Comparison of ENCODE assay signal across 8 mouse cellular contexts in the genomic region with DNA sequence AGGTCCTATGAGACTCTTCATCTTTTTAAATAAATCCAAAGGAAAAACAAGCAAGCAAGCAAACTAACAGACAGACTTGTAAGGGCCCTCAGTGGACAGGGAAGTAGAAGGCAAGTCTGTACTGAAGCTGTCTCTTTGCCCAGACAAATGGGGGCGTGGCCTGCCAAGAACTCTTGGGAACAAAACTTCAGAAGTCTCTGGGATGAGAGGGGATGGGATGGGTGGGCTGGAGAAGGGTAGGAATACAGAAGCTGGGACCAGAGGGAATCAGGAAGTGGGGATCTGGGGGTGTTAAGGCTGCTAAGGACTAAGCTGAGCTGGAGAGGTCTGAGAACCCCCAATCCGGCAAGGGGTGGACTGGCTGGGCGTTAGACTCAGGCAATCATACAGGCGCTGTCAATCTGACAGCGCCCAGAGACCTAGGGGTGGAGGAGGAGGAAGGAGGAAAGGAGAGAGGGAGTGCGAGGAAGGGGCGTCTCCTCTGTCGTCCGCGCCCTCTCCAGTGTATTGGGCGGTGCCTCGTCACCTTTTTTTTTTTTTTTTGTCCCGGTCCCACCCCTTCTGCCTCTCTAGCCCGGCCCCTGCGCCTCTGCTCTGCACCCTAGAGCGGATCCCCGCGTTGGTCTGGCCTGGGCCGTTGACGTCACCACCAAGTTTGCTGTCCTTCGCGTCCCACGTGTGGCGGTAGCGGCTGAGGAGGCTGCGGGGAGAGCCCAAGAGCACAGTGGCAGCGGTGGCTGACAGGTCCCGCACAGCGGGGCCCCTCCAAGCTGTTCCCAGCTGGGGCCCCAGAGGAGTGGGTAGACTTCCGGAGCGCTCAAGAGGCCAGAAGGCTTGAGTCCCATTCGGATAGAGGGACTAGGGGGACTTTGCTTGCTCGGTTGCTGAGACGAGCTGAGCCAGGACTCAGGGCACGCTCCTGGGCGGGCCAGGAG. TPM values are rescaled to one million over a fixed set of nuclear protein-coding genes. Genes with fewer than 3 reads are reported as not detected.
DNase-seq lines count a peak whose midpoint lies in the region; ATAC-seq and TF ChIP-seq lines count a peak whose summit lies in the region.

A gene (plus strand): TSS at position 722 of the 935 bp plus-strand sequence.

- peak within 1 kb of the TSS; percentile 50 for H3K4me3 ChIP-seq in left cerebral cortex, adult 2 months

- TF ChIP-seq CTCF in left cerebral cortex, adult 2 months (IDR thresholded peaks at IDR 0.05), result no peak

- intact Hi-C loops in left cerebral cortex, adult 2 months (cut with DNase I), result loop anchor here (5.0 kb wide), 1 partner anchor 358 kb away; a partner anchor contains a TSS

- peak; percentile 75 for ATAC-seq in frontal cortex, adult (ENCODE audit: low TSS enrichment)
- ATAC-seq in hematopoietic stem cell, adult 5-6 weeks (replicated peaks in 1 of 2; ENCODE audit: insufficient read depth in 1 of 2, low FRiP score in 2 of 2, low TSS enrichment in 1 of 2, low read depth in 1 of 2, poor library complexity in 2 of 2, severe bottlenecking in 2 of 2), result peak; percentile 66 to 91
- ATAC-seq in megakaryocyte progenitor cell, adult 5-6 weeks (replicated peaks; ENCODE audit: poor library complexity), result peak; percentile 86
- ATAC-seq in inflammation-experienced regulatory T-cells, adult 6 months, result no peak

- DNase-seq in ES-CJ7 (ENCODE audit: low read depth, low spot score), result peak; percentile 83
- peak; percentile 74 to 81 for DNase-seq in adrenal gland, postnatal 36 days
- peak; percentile 20 to 27 for DNase-seq in left cerebral cortex, adult 2 months (ENCODE audit: extremely low spot score in 1 of 2, low spot score in 2 of 2)
- DNase-seq in skeletal muscle tissue, adult 2 months (ENCODE audit: low read depth, low spot score), result peak; percentile 61

- H3K27ac ChIP-seq in left cerebral cortex, adult 2 months, result peak within 1 kb of the TSS; percentile 19; the same call in 1 of the 2 replicates

RNA-seq across cellular contexts. Expression of the gene that starts here (rescaled TPM):
- total RNA-seq in adrenal gland, postnatal 36 days (2021), result under 1 TPM; 0.23 to 0.30 TPM
- total RNA-seq in hematopoietic stem cell, adult 5-6 weeks (2017), result not detected in 2 replicates
- 1 to 10 TPM; 1.1 TPM for total RNA-seq in left cerebral cortex, adult 2 months (2021)
- total RNA-seq in megakaryocyte progenitor cell, adult 5-6 weeks (2015), result not detected in 2 replicates
- not detected in 2 replicates for total RNA-seq in megakaryocyte progenitor cell, adult 5-6 weeks (2017)
- polyA plus RNA-seq in inflammation-experienced regulatory T-cells, adult 6 months (2017; shearing (Covaris generic)), result not detected

Comparison
In these comparisons a context has a peak if more than half of its experiments do, and no peak if none do; other contexts are left out.
1. Peak in DNase-seq in adrenal gland, postnatal 36 days; RNA of the gene not detected or under 1 TPM.
2. Peak in ATAC-seq in hematopoietic stem cell, adult 5-6 weeks; RNA of the gene not detected or under 1 TPM.
3. Peak in ATAC-seq in megakaryocyte progenitor cell, adult 5-6 weeks; RNA of the gene not detected or under 1 TPM.
4. DNase-seq: peak in every context shown above with its lines; median percentile 83 in ES-CJ7; 78 in adrenal gland, postnatal 36 days; 61 in skeletal muscle tissue, adult 2 months; 24 in left cerebral cortex, adult 2 months.